Mouse (Mus musculus) liver, adult (tissue): Measurements from ENCODE around the gene Zcchc2.

Source experiments
- GATA4 ChIP-seq: IDR thresholded peaks from 2 replicates; pipeline ENCODE4 v1.6.1; 2014; ENCODE audit warnings: mild to moderate bottlenecking, low read length; ENCODE audit not compliant: insufficient replicate concordance

Gene Zcchc2

DNA sequence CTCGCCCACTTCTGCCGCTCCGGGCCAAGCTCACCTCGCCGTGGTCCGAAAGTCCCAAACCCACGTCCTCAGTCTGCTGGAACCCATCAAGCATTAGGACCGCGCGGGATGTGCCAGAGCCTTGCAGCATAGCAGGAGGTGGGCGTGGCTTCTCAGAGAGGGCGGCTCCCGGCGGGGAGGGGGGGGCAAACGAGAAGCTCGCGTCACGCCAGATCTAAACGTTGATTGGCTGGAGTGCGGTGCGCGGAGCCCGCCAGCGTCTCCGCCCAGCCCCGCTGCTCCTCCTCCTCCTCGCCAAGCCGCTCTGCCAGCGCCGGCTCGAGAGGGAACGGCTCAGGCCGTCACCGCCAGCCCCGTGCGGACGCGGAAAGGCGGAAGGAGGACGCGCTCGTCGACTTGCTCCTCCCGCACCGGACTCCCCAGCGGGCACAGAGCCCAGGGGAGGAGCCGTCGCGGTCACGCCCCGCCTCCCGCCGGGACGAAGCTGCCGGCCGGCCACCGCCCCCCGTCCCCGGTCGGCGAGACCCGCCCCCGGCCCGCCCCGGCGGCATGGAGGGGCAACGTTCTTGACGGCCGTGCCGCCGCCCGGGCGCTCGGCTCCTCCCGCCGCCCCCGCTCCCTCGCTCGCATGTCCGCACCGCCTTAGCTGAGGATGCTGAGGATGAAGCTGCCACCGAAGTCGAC, at the start of gene Zcchc2:
TSS of gene Zcchc2 (plus strand) at position 269 of the 684 bp plus-strand sequence.
- TF ChIP-seq GATA4, result no peak

DNA sequence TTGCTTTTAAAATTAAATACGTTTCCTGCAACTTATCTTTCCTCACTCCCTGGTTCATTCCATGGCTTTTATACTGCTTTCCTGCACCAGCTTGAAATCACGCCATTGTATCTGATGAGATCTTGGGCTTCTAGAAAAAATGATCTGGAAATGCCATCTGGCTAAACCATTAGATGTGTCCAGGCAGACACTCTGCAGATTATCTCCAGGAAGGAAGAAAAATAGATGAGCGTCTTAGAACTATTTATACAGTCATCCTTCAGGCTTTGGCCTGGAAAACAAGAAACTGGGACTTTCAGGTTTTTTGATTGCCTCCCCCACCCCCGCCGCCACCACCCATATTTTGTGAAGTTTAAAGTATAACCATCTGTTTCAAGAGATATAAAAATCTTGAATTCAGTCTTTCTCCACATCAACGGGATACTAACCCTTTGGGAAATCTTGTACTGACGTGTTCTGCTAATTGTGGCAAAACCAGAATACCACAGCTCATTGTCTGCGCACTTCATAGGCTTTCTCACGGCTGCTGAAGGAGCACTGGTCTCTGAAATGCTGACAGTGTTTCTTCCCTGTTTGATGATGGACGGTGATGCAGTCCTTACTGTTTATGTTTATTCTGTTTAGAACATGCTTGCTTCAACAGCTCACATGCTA, 45.2 kb upstream of the Zcchc2 start:
- TF ChIP-seq GATA4, result no peak

DNA sequence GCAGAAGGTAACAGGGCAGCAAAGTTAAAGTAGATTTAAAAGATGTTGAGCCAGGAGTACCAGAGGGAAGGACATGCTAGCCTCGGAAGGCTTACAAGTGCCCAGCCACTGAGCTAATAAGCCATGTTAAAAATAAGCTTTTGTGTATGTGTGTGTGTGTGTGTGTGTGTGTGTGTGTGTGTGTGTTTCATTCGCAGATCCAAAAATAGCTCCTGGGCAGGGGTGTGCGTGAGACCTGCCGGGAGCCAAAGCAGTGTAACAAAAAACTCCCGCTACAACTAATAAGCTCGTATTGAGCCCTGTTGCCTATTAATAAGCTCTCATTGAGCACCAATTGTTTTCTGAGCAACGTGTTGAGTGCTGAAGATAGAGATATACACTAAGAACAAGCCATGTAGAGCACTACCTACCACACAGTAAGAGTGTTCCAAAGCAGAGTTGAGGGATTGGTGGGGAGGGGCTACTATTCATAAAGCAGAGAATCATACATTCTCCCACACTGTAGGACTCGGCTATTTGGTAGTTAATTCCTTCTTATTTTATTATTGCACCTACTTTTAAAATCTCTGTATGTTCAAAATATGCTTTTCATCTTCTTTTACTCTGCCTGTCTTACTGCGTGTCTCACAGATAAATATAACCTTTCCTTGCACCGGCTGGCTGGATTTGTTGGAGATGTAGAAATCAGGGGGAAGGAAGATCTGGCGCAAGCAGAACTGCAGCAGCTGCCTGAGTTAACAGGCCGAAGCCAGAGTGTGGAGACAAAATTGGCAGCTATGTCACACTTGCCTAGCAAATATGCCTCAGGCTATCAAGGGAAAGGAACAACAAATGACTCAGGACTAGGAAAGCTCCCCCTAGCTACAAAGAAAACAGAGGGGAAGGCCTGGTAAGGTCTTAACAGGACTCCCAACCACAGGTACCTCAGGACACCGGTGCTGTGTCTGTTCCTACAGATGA, 43.3 kb upstream of the Zcchc2 start:
- TF ChIP-seq GATA4, result no peak

DNA sequence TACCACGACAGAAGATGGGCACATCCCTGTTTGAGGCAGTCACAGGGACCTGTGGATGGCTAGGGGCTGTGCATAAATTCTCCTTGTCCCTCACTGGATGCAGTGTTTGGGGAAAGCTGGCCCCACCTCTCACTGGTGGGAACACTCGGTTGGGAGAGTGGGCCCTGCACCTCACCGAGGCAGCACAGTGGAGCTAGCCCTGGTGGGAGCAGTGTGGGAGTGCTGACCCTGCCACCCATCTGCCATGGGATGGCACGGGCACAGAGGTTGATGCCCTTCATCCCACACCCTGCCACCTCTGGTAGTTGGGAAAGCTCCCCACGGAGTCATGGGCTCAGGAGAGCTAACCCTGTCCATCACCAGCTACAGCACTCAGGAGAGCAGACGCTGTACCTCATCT, 41.9 kb upstream of the Zcchc2 start:
- no peak for TF ChIP-seq GATA4

DNA sequence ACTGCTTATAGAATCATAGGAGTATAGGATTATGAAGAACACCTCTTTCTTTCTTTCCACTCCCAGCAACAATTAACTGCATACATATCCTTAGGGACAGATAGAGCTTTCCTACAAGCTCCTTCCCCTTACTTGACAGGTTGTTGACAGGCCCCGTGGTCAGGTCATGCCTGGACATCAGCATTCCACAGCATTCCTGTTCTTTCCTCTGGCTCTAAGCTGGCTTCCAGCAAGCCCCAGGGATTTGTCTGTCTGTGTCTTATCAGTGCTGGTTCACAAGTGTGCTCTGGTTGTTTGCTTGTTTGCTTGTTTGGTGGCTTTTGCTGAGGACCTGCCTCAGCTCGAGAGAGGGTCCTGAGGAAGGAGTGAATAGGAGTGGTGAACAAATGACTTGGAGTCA, 36.6 kb upstream of the Zcchc2 start:
- no peak for TF ChIP-seq GATA4

DNA sequence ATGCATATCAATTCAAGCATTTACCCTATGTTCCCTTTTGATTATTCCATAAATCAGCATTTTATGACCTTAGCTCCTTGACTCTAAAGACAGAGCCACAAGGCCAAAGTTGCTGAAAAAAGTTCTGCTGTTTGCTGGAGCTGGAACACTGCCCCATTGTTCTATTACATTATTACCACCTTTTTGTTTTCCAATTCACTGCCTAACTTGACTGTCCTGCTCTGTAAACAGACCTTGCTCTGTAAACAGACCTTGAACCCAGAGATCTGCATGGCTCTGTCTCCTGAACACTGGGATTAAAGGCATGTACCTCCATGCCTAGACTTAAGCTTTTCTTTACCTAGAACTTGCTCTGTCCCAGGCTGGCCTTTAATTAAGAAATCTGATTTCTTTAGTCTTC, 36.2 kb upstream of the Zcchc2 start:
- TF ChIP-seq GATA4, result no peak

DNA sequence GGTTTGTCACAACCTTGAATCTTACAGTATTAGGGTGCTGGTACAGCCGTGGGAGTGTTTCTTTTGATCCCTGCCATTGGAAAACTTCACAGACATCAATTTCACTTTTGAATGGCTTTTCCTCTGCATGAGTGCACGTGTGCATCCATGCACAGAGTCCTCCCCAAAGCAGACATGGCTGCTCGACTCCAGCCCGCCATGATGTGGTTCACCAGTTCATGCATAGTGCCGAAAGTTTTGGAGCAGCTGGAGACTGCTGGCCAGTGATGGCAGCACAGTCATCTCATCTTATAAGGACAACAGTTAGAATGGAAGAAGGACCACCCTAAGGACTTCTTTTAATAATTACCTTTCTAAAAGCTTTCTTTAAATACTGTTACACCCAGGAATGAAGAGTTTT, 34.1 kb upstream of the Zcchc2 start:
- TF ChIP-seq GATA4, result no peak

DNA sequence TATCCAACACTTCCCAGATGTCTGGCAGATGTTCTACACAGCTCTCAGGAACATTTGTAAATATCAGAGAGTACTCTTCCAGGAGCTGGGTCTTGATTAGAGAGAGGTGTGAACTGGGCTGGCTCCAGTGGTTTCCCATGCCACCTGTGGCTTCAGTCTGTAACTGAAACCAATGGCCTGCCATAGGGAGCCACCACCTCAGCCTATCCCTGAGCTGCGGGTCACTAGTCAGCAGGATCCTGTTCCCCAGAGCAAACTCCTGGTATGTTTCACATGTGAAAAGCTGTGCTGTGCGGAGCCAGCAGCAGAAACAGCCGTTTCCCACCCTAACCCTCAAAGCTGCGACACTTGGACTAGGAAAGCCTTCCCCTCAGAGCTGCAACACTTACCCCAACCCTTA, 28.7 kb upstream of the Zcchc2 start:
- TF ChIP-seq GATA4, result no peak

DNA sequence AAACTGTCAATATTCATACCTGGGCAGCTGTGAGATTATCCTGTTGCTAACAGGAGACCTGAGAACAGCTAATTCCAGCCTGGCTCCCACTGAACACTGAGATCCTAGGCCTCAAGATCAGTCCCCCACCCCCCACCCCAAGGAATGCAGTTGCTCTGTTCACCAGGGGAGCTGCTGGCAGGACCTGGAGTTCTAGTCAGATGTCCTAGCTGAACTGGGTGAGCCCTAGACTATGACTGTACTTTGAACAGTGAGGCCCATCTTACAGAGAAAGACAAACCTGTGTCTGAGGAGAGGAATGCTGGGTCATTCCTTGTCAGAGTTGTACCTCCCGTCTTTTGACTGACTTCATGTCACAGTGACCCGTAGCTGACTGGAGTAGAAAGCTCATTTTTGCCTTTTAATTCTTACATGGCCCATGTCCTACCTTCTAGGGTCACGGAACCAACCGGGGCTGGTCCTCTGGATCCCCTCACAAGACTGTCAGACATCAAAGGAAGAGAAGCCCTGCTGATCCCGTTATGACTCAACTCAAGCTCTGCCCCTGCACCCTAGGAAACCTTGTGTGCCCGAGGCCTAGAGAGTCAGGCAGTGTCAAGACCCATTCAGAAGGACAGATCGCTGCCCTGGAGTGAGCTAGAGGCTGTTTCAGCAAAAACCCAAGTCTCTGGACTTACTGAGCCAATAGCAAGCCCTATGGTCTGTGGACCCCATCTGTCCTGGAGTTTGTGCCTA, 28.0 kb upstream of the Zcchc2 start:
- no peak for TF ChIP-seq GATA4

DNA sequence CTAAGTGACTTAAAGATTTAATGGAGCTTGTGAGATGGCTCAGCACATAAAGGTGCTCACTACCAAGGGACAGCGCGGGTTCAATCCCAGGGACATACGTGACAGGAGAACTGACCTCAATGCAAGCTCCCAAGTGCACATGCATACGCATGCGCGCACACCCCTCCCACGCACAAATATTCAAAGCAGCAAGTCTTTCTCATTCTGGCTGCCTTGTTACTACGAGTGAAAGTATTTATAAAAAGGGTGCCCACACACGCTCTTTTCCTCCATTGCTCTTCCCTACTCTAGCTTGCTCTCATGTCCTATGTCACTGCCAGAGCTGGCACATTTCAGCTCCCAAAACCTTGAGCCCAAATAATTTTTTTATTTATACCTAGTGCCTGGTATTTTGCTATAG, 27.4 kb upstream of the Zcchc2 start:
- TF ChIP-seq GATA4, result no peak

DNA sequence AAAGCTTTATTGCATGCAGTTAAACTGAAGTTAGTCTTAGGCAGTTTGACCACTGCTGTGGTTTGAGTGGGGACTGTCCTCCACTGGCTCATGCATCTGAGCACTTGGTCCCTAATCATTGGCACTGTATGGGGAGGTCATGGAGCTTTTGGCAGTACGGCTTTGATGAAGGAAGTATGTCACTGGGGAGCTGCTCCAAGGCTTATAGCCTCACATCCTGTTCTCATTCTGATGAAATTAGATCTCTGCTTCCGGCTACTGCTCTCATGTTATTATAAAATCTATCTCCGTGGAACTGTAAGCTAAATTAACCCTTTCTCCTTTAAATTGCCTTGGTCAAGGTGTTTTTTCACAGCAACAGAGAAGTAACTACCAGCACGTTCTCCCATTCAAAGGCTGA, 25.7 kb upstream of the Zcchc2 start:
- no peak for TF ChIP-seq GATA4

DNA sequence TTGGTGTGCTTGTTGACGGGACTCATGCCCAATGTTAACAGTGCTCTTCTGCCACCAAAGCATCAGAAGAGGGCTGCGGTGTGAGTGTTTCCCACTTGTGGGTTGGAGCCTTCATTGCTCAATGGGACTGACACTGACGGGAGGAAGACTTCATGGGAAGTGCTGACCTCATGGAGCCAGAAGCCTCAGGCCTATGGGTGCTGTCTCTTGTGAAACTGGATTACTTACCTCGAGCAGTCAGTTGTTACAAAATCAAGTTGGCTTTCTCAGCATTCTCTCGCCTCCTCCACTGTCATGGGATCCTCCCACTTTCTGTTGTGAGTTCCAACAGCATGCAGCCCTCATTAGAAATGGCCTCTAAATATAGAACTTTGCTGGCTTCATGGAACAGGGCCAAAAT, 25.0 kb upstream of the Zcchc2 start:
- TF ChIP-seq GATA4, result no peak

DNA sequence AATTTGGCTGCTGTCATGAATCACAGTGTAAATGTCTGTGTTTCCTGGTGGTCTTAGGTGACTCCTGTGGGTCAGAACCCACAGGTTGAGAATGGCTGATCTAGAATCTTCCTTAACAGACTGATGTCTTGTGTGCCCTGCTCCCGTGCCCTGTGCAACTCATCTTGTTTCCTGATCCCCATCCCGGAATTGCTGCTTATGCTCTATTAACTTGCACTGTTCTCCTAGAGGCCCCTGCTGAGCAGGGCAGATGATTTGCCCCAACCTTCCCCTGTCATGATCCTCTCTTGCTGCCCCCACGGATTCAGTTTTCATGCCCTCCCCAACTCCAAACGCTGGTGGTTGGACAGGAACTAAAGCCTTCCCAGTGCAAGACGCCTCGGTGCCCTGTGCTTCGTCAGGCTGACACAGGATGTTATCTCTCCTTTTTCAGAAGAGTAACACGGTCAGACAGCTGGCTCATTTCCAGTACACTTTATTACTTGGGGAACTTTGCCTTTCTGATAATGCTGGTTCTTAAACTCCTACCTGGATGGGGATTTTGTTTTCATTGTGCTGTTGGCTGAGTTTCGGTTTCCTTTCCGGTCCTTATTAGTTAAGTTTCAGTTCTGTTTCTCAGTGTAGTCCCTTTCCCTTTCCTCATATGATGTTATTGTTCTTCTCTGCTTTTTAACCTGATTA, 18.6 kb upstream of the Zcchc2 start:
- no peak for TF ChIP-seq GATA4

DNA sequence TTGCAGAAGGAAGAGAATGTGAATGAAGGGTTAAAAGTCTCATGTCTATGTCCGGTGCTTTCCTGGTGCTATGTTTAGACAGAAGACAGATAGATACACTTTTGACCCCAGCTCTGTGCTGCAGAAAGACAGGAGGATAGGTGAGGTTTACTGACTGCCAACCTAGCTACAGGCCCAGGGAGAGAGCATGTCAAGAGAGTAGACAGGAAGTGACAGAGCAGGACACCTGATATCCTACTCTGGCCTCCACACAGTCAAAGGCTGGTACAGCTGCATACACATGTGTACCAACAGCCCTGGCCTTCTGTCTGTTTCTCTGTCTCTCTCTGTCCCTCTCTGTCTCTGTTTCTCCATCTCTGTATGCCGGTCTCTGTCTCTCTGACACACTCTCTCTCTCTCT, 16.2 kb upstream of the Zcchc2 start:
- TF ChIP-seq GATA4, result no peak
